Mouse (Mus musculus): ENCODE data around the gene Ralgapb. TPM values are rescaled to one million over a fixed set of nuclear protein-coding genes. Genes with fewer than 3 reads are reported as not detected.

Gene Ralgapb
- polyA plus RNA-seq, 1 experiment from 2014 or later, result 14.8 TPM

DNA sequence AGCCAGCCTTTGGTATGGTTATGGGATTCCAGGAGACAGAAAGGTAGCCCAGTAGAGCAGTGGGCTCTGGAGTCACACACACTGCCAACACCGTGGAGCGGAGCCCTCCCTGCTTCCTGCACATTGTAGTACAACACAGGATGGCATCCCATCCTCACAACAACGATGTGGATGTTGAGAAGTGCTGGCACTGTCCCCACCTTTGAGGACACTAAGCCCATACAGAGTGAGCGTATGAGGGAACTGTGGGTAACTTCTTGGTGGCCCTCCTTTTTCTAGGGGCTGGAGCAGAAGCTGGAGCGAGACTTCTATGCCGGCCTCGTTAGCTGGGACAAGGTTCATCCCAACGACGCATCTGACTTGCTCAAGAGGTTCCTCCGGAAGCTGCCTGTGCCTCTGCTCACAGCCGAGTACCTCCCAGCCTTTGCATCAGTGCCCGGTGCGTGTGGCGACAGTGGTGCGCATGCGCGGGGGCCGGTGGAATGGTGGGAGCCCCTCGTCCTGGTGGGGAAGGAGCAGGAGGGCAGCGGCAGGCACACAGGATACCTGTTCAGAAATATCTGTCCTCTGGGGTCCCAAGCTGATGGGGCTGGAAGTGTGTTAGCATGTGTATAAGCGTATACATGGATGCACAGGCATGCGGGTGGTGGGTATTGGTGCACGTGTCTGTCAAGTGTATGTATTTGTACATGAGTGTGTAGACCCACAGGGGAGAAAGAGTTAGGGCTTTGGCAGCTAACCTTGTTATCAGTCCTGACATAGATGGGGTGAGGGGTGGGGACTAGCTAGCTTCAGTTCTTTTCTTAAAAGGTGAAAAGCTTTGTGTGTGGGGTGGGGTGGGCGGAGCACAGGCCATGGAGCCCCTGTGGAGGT lies 130.0 kb downstream of the Ralgapb start:
- Histone ChIP-seq H3K27ac (ENCODE audit: low read length) (no peak overlapping the region), H3K36me3 (ENCODE audit: insufficient read depth, low read length) (no peaks in the 10 kb centered on the region), H3K4me1 (ENCODE audit: insufficient read depth, low read depth, low read length) (no peaks in the 10 kb centered on the region), H3K4me3 (ENCODE audit: low read depth, low read length) (no peak overlapping the region), H3K4me2 (replicated peaks; ENCODE audit: low read depth, low read length) (no peak overlapping the region), H3K27me3 (replicated peaks; ENCODE audit: insufficient read depth, low read length) (no peaks in the 10 kb centered on the region), H3K9me3 (ENCODE audit: low read length) (no peaks in the 10 kb centered on the region), H3K9ac (replicated peaks; ENCODE audit: low read depth) (no peak overlapping the region)
- DNase-seq (ENCODE audit: low spot score) (no peak), ATAC-seq (no peak)
- 48% methylated on average over 23 of the region's 24 CpGs for WGBS
- TF ChIP-seq EP300 (IDR thresholded peaks at IDR 0.05) (no peak), CTCF (IDR thresholded peaks at IDR 0.05) (no peak)

DNA sequence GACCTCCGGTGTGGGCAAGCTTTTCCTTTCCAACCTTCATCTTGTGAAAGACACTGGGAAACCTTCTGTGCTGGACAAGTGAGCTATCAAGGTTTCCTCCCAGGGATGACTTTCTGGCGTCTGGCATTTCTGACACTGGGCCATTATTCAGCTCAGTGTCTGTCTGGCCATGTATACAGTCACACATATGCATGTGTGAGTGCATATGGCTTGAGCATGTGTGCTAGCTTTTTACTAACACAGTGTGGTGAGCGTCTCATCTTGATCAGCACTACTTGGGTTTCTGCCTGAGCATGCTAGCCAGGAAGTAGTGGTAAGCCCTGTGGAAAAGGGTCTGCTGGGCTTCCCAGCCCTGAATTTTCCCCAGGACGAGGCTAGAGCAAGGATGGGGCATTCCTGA lies 131.6 kb downstream of the Ralgapb start:
- DNase-seq (ENCODE audit: low spot score) (no peak), ATAC-seq (no peak)
- Histone ChIP-seq H3K36me3 (ENCODE audit: insufficient read depth, low read length) (no peaks in the 10 kb centered on the region), H3K4me1 (ENCODE audit: insufficient read depth, low read depth, low read length) (no peaks in the 10 kb centered on the region), H3K4me3 (ENCODE audit: low read depth, low read length) (no peak overlapping the region), H3K27ac (ENCODE audit: low read length) (no peak overlapping the region), H3K9me3 (ENCODE audit: low read length) (no peaks in the 10 kb centered on the region), H3K27me3 (replicated peaks; ENCODE audit: insufficient read depth, low read length) (no peaks in the 10 kb centered on the region), H3K4me2 (replicated peaks; ENCODE audit: low read depth, low read length) (no peak overlapping the region), H3K9ac (replicated peaks; ENCODE audit: low read depth) (no peak overlapping the region)
- 37% methylated on average over 4 of the region's 4 CpGs for WGBS
- TF ChIP-seq CTCF (IDR thresholded peaks at IDR 0.05) (no peak), EP300 (IDR thresholded peaks at IDR 0.05) (no peak)

- Histone ChIP-seq H3K4me2 (replicated peaks; ENCODE audit: low read depth, low read length) (no peak overlapping the region), H3K27me3 (replicated peaks; ENCODE audit: insufficient read depth, low read length) (no peaks in the 10 kb centered on the region), H3K36me3 (ENCODE audit: insufficient read depth, low read length) (no peaks in the 10 kb centered on the region), H3K9me3 (ENCODE audit: low read length) (no peaks in the 10 kb centered on the region), H3K4me1 (ENCODE audit: insufficient read depth, low read depth, low read length) (no peaks in the 10 kb centered on the region), H3K27ac (ENCODE audit: low read length) (no peak overlapping the region), H3K4me3 (ENCODE audit: low read depth, low read length) (no peak overlapping the region), H3K9ac (replicated peaks; ENCODE audit: low read depth) (no peak overlapping the region)
- 68% methylated on average over 2 of the region's 2 CpGs for WGBS
- DNase-seq (ENCODE audit: low spot score) (no peak), ATAC-seq (no peak)
- TF ChIP-seq CTCF (IDR thresholded peaks at IDR 0.05) (no peak), EP300 (IDR thresholded peaks at IDR 0.05) (no peak)
Measured at GRCm38 (mm10) chr2:158545266-158545665, 135.6 kb downstream of the Ralgapb start.

DNA sequence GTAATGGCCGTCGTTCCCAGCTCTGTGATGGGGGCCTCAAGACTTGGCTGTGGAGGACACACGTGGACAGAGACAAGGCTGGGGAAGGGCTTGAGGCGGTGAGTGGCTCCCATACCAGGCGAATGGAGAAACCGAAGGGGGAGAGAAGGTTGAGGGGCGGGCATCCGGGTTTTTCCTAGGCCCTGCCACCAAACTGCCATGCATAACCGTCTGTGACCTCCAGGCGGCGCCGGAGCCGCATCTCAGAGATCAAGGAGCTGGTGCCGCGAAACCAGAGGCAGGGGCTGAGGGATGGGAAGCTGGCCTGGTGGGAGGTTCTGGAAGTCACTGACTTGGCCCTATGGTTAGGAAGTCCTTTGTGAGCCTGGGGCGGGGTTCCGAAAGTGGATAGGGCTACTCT lies 137.1 kb downstream of the Ralgapb start:
- DNase-seq (ENCODE audit: low spot score) (peak; percentile 78), ATAC-seq (peak; percentile 63)
- no peaks in the 10 kb centered on the region for H3K36me3 ChIP-seq (ENCODE audit: insufficient read depth, low read length)
- WGBS, result 3% methylated on average over 17 of the region's 17 CpGs
- H3K9me3 ChIP-seq (ENCODE audit: low read length), result no peaks in the 10 kb centered on the region
- H3K9ac ChIP-seq (replicated peaks; ENCODE audit: low read depth), result no peak overlapping the region
- no peaks in the 10 kb centered on the region for H3K4me1 ChIP-seq (ENCODE audit: insufficient read depth, low read depth, low read length)
- H3K4me2 ChIP-seq (replicated peaks; ENCODE audit: low read depth, low read length), result no peak overlapping the region
- no peaks in the 10 kb centered on the region for H3K27me3 ChIP-seq (replicated peaks; ENCODE audit: insufficient read depth, low read length)
- H3K27ac ChIP-seq (ENCODE audit: low read length), result no peak overlapping the region
- H3K4me3 ChIP-seq (ENCODE audit: low read depth, low read length), result no peak overlapping the region
- TF ChIP-seq CTCF (IDR thresholded peaks at IDR 0.05), result peak; percentile 93
- no peak for TF ChIP-seq EP300 (IDR thresholded peaks at IDR 0.05)

Other genes with a start within 250 kb of the Ralgapb start
- 0.85 and 0.87 TPM in 2 replicates for gene D630003M21Rik, start 180.6 kb upstream of the Ralgapb start, polyA plus RNA-seq (2015; fragmentation: Nextera tagmentation; extraction: Ambion mirVana)
- not detected in 2 replicates for gene Bpi, start 151.8 kb upstream of the Ralgapb start, polyA plus RNA-seq (2015; fragmentation: Nextera tagmentation; extraction: Ambion mirVana)
- 42.1 and 56.8 TPM in 2 replicates for gene Lbp, start 103.4 kb upstream of the Ralgapb start, polyA plus RNA-seq (2015; fragmentation: Nextera tagmentation; extraction: Ambion mirVana)
- 6.1 and 6.2 TPM in 2 replicates for gene Snhg11, start 34.2 kb upstream of the Ralgapb start, polyA plus RNA-seq (2015; fragmentation: Nextera tagmentation; extraction: Ambion mirVana)
- 0.45 and 0.62 TPM in 2 replicates for gene Adig, start 92.8 kb downstream of the Ralgapb start, polyA plus RNA-seq (2015; fragmentation: Nextera tagmentation; extraction: Ambion mirVana)
- gene Arhgap40, start 102.9 kb downstream of the Ralgapb start, polyA plus RNA-seq (2015; fragmentation: Nextera tagmentation; extraction: Ambion mirVana), result 0.18 and 0.40 TPM in 2 replicates
- gene Slc32a1, start 200.9 kb downstream of the Ralgapb start, polyA plus RNA-seq (2015; fragmentation: Nextera tagmentation; extraction: Ambion mirVana), result not detected in 2 replicates
- gene Actr5, start 215.0 kb downstream of the Ralgapb start, polyA plus RNA-seq (2015; fragmentation: Nextera tagmentation; extraction: Ambion mirVana), result 6.4 and 6.6 TPM in 2 replicates